Mouse (Mus musculus) lung, adult 2 months (tissue): ENCODE measurements around the gene Tor1aip2. TPM values are rescaled to one million over a fixed set of nuclear protein-coding genes. Genes with fewer than 3 reads are reported as not detected.

ENCODE experiments used
- DNase-seq: peaks from one replicate; pipeline ENCODE4 v3.0.0; 2022
- H3K4me1 ChIP-seq: fragments of 200-500 bp; 2 replicates; pipeline ENCODE4 v1.6.1; 2011; ENCODE audit warnings: low read length; ENCODE audit not compliant: control insufficient read depth, insufficient read depth
- H3K4me3 ChIP-seq: fragments of 200-500 bp; replicated peaks from 2 replicates; pipeline ENCODE3; 2011; ENCODE audit warnings: low read depth, mild to moderate bottlenecking, control low read depth, low read length; ENCODE audit errors: extremely low read depth
- CTCF ChIP-seq: fragments of 200-500 bp; IDR thresholded peaks from 2 replicates; pipeline ENCODE4 v1.5.1; 2011; ENCODE audit warnings: mild to moderate bottlenecking, low read length, control low read depth; ENCODE audit not compliant: insufficient read depth
- POLR2A ChIP-seq: fragments of 200-500 bp; IDR thresholded peaks from 2 replicates; pipeline ENCODE4 v1.6.1; 2011; ENCODE audit warnings: low read depth, mild to moderate bottlenecking, control low read depth, low read length, borderline replicate concordance; ENCODE audit errors: extremely low read depth
- WGBS: fragments of 180-500 bp; shearing (Covaris S2); methylation state at CpG from one replicate; pipeline ENCODE4 v1.1.7; 2018; 5-methylcytosine and 5-hydroxymethylcytosine counted together
- polyA plus RNA-seq: library from polyadenylated mRNA; depleted of rRNA; stranded (reverse); fragments of >200 nt; gene quantifications from 2 replicates; pipeline ENCODE4 v1.2.3, GENCODE M21; 2012

Gene Tor1aip2
- polyA plus RNA-seq, 1 experiment, result 62.4 TPM

DNA sequence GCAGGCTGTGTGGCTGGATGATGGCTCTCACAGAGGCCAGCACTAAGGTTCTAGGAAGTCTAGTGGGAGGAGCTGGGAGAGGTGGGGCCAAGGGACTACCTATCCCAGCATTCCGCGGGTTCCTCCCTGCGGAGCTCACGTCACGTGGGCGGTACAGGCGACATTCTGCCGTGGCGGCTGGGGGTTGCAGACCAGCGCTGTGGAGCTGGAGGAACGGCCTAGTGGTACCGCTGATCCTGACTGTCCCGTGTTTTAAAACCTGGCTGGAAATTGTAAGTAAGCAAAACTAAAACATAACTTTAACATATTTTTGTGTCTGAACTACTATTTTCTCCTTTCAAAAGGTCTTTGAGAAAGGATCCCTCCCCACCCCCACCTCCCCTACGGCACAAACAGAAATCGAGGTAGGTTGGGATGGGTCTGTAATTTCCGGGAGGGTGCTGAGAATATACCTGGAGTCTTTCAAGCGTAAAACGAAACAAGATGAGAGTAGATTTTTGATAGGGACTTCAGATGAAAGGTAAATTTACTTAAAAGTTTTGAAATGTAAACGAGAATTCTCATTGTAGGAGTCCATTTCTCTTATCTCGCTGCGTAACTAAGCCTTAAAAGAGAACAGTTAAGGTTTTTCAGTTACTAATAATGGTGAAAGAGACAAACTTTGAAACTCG is 5.7 kb downstream of the Tor1aip2 start:
- DNase-seq, result peak; percentile 87
- TF ChIP-seq POLR2A, result peak; percentile 99
- TF ChIP-seq CTCF, result no peak
- Histone ChIP-seq H3K4me1 (peaks cover 10% of the 10 kb centered on the region), H3K4me3 (peak overlapping the region; percentile 66)
- under 1% methylated on average over 22 of the region's 22 CpGs for WGBS

DNA sequence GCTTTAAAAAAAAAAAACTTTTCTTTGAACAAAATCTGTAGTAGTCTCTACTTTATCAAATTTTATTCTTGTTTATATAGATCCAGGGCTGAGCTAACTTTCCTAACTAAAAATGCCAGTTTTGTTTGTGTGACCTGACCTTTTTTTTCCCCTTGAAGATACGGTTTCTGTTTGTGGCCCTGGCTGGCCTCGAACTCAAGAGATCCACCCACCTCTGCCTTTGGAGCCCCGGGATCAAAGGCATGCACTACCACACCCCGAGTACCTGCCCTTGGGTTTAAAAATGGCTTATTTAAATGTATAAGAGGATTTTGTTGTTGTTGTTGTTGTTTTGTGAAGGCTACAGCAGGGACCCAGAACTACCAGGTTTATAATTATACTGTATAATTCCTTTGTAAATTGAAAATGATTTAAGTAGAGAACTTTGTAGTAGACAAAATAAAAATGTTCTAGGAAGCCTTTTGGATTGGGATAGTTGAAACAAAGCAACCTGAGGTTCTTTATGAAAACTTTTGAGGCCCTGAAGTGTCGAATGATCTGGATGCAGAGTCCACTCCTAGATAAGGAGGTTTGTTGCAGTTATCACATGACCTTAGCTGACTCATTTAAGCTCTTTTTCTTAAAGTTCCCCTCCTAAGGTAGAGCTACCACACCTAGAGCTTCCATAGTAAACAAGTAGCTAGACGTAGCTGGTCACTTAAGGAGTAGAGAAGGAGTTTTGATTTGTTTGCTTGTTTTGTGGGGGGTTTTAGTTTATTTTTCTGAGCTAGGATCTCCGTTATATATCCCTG is 6.4 kb downstream of the Tor1aip2 start:
- H3K4me1 ChIP-seq, result peaks cover 11% of the 10 kb centered on the region
- TF ChIP-seq POLR2A (no peak), CTCF (no peak)
- DNase-seq, result no peak
- WGBS, result 21% methylated on average over 7 of the region's 7 CpGs
- peak overlapping the region; percentile 66 for H3K4me3 ChIP-seq

DNA sequence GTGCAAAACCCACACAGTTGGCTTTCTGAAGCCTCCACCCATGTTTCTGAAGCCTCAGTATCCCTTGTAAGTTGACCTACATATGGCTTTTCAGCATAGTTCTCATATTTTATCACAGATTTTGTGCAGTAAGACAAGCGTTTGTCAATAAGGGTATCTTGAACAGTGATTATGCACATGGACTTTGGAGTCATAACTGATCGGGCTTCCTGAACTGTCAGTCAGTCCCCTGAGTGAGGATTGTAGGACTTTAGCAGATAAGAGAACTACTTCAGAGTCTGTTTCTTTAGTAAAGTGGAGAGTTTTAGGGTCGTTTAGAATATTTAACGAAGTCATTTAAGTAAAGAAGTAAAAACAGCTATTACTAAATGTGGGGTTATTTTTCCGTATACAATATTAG is 7.3 kb downstream of the Tor1aip2 start:
- 80% methylated on average over 5 of the region's 5 CpGs for WGBS
- Histone ChIP-seq H3K4me1 (peaks cover 12% of the 10 kb centered on the region), H3K4me3 (no peak overlapping the region)
- TF ChIP-seq POLR2A (no peak), CTCF (no peak)
- no peak for DNase-seq

DNA sequence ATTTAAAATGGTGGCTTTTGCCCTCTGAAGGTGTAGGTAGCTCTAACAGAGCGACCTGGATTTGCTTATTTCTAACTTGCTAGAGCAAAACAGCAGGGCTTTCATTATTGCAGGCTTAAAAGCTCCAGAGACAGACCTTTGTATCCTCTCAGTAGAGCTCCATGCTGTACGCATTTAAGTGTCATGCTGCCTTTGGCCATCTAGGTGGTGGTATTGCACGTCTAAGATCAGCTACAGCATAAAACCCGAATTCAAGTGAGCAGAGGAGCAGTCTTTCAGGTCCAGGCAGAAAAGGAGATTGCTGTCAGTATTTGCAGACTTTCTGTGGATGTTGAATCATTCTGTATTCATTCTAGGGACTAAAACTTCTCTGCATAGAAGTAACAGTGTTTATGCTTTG is 7.8 kb downstream of the Tor1aip2 start:
- no peak overlapping the region for H3K4me3 ChIP-seq
- DNase-seq, result peak; percentile 32
- TF ChIP-seq POLR2A (no peak), CTCF (peak; percentile 49)
- 15% methylated on average over 4 of the region's 4 CpGs for WGBS
- H3K4me1 ChIP-seq, result peaks cover 12% of the 10 kb centered on the region

DNA sequence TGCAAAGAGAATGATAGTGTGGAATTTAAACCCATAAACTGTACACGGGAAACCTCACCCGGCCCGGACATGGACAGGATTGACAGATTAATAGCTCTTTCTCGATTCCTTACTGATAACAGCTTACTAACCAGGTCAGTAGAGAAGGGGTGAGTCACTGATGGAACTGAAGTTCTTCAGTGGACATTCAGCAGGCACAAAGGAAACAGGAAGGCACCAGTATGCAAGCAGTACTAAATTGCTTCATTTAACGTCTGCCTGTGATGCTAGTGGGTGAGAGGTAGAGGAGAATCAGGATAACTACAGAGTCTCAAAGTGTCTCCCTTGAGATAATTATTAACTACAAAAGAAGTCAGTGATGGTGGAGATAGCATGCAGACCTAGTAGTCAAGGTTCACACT is 9.0 kb downstream of the Tor1aip2 start:
- Histone ChIP-seq H3K4me3 (no peak overlapping the region), H3K4me1 (peaks cover 12% of the 10 kb centered on the region)
- 49% methylated on average over 5 of the region's 5 CpGs for WGBS
- no peak for DNase-seq
- TF ChIP-seq CTCF, result no peak
- TF ChIP-seq POLR2A, result no peak

DNA sequence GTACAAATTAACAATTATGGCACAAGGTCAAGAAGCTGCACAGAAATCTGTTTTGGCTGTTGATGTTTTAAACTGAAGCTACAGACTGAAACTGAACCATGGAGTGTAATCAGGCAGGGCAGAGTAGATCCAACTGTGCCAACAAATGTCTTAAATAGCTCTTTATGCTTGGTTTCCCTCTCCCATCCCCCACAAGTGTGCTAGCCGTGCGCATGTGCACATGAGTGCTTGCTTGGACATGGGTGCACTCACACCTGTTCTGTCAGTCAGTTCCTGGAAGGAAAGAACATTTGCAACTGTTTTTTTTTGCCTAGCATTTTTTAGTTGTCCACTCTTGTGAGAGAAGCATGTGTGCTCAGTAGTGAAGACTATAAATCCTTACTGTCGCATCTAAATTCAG is 11.5 kb downstream of the Tor1aip2 start:
- DNase-seq, result no peak
- no peak for TF ChIP-seq POLR2A
- no peak for TF ChIP-seq CTCF
- H3K4me1 ChIP-seq, result peaks cover 10% of the 10 kb centered on the region
- WGBS, result 57% methylated on average over 3 of the region's 3 CpGs
- H3K4me3 ChIP-seq, result no peak overlapping the region

DNA sequence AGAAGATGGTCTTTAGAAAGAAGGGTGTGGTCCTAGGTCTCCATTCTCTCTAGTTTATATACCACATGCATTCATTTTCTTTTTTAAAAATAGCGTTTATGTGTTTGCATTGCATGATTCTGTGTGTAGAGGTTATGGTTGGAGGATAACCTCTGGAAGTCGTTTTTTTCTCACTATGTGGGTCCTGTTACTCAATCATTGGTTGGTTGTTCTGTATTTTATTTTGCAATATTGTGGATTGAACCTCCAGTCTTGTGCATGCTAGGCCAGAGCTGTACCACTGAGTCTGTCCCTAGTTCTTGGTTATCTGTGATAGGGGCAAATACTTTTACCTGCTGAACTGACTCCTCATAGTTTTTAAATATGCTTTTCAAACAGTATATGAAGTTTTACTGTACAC is 23.0 kb downstream of the Tor1aip2 start:
- 65% methylated on average over 2 of the region's 2 CpGs for WGBS
- no peak overlapping the region for H3K4me3 ChIP-seq
- TF ChIP-seq CTCF (no peak), POLR2A (no peak)
- no peak for DNase-seq
- no peaks in the 10 kb centered on the region for H3K4me1 ChIP-seq

DNA sequence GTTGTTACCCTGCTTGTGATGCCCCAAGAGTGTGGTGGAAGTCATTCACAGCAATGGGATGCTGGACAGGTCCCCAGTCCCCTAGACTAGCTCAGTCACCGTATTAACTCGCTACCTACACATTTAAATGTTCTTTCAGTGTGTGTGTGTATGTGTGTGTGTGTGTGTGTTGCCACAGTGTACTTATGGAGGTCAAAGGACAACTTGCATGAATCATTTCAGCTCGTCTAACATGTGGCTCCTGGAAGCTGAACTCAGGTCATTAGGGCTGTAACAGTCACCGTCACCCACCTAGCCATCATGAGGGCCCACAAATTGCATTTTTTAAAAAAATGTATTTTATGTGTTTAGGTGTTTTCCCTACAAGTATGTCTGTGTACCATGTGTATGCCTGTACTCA is 27.0 kb downstream of the Tor1aip2 start:
- DNase-seq, result no peak
- no peak overlapping the region for H3K4me3 ChIP-seq
- WGBS, result 83% methylated on average over 4 of the region's 4 CpGs
- peaks cover 3% of the 10 kb centered on the region for H3K4me1 ChIP-seq
- TF ChIP-seq POLR2A (no peak), CTCF (no peak)

DNA sequence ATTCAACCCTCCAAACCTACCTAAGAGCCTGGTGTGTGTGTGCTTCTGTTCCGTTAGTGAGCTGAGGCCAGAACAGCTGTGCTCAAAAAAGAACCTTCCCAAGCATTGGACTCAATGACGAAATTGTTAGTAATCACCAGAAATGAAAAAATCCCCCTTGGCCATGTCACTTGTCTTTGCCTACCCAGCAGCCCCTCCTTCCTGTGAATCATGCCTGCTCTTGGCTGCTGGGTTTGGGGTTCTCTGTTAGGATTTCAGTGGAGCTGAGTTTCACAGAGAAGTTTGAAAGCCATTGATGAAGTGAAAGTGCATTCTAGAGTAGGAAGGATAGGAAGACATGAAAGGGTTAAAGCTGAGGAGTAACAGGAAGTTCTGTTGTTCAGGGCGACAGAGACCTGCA is 30.9 kb downstream of the Tor1aip2 start:
- H3K4me1 ChIP-seq, result peaks cover 3% of the 10 kb centered on the region
- TF ChIP-seq CTCF, result no peak
- no peak for TF ChIP-seq POLR2A
- DNase-seq, result no peak
- no peak overlapping the region for H3K4me3 ChIP-seq
- 49% methylated on average over 3 of the region's 3 CpGs for WGBS

DNA sequence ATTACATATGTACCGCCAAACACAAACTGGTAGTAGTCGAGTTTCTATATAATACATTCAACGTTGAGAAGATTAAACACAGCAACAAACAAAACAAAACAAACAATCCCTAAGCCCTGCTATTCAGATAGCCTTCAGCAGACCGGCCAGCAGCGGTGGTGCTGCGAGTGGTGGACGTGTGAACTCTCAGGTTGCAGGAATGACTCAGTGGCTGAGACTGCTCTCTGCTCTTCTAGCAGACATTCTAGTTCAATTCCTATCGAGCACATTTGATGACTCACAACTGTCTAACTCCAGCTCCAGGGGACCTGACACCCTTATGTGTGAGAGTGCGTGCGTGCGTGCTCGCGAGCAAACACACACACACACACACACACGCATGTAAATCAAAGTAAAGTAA is 34.9 kb downstream of the Tor1aip2 start:
- 73% methylated on average over 14 of the region's 14 CpGs for WGBS
- DNase-seq, result no peak
- no peak for TF ChIP-seq POLR2A
- TF ChIP-seq CTCF, result no peak
- H3K4me1 ChIP-seq, result peaks cover 3% of the 10 kb centered on the region
- H3K4me3 ChIP-seq, result no peak overlapping the region
